Mouse (Mus musculus): ENCODE results near the gene Gm21721. TPM values are rescaled to one million over a fixed set of nuclear protein-coding genes. Genes with fewer than 3 reads are reported as not detected.
"Not testable (repeated sequence)": the region's sequence is repeated elsewhere in the genome, so short reads cannot be mapped to it uniquely, and the experiment has no call there.

Gene Gm21721
- not detected for total RNA-seq (2021)
- long read RNA-seq, result 0 reads

DNA sequence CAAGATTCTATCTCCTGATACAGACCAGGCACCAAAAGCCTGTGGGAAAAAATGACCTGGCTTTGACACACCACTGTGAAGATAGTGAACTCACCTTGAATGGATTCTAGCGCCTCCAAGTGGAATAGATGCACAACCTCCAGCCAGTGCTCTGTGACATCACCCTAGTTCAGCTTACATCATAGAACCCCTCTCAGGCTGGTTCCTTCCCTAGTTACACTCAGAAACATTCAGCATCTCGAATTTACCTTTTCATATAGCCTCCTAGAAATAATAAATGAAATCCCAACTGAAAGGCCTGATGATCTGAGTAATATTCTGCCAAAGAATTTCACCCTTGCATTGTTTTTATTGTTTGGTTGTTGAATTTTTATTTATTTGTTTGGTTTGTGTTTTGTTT, at the start of gene Gm21721:
Gene Gm21721, minus strand, starts transcription at position 101 of the 400 bp plus-strand sequence.
- not testable (repeated sequence) for DNase-seq (ENCODE audit: low spot score in 2 of 2)

Other genes starting within 250 kb of the Gm21721 start
- not detected for gene Gm21292, start 68.3 kb downstream of the Gm21721 start, total RNA-seq (2021)
- gene Gm21812, start 145.0 kb upstream of the Gm21721 start, total RNA-seq (2021), result not detected
- not detected for gene Gm21874, start 214.0 kb upstream of the Gm21721 start, total RNA-seq (2021)